Mouse (Mus musculus) embryonic facial prominence, embryonic 13.5 days (tissue): ENCODE data around the gene Gkap1. TPM values are rescaled to one million over a fixed set of nuclear protein-coding genes. Genes with fewer than 3 reads are reported as not detected.

Experiments used
- ATAC-seq: fragments of 200-750 bp; cut with Nextera tagmentation; 2 replicates; pipeline ENCODE4 v1.8.0; 2017; ENCODE audit warnings: low read depth; ENCODE audit not compliant: insufficient number of reproducible peaks, insufficient read depth, low FRiP score, low TSS enrichment
- H3K27ac ChIP-seq: fragments of 300-500 bp; sonication (generic); 2 replicates; pipeline ENCODE4 v1.5.1; 2015; ENCODE audit warnings: moderate library complexity, mild to moderate bottlenecking, inconsistent platforms
- H3K27me3 ChIP-seq: fragments of 300-500 bp; sonication (generic); 2 replicates; pipeline ENCODE4 v1.6.1; 2015; ENCODE audit warnings: mild to moderate bottlenecking, inconsistent platforms
- H3K36me3 ChIP-seq: fragments of 300-500 bp; sonication (generic); 2 replicates; pipeline ENCODE4 v1.6.1; 2015; ENCODE audit warnings: mild to moderate bottlenecking, inconsistent platforms
- H3K4me1 ChIP-seq: fragments of 300-500 bp; sonication (generic); 2 replicates; pipeline ENCODE4 v1.6.1; 2015; ENCODE audit warnings: inconsistent platforms
- H3K4me2 ChIP-seq: fragments of 300-500 bp; sonication (generic); 2 replicates; pipeline ENCODE4 v1.6.1; 2015; ENCODE audit warnings: moderate library complexity, mild to moderate bottlenecking, inconsistent platforms
- H3K4me3 ChIP-seq: fragments of 300-500 bp; sonication (generic); 2 replicates; pipeline ENCODE4 v1.5.1; 2015; ENCODE audit warnings: mild to moderate bottlenecking, inconsistent platforms
- H3K9ac ChIP-seq: fragments of 300-500 bp; sonication (generic); 2 replicates; pipeline ENCODE4 v1.6.1; 2015; ENCODE audit warnings: mild to moderate bottlenecking, inconsistent platforms
- H3K9me3 ChIP-seq: fragments of 300-500 bp; sonication (generic); 2 replicates; pipeline ENCODE4 v1.6.1; 2016; ENCODE audit warnings: inconsistent platforms
- WGBS: fragments of 180-500 bp; shearing (Covaris S2); methylation state at CpG from one replicate; pipeline ENCODE4 v1.1.7; 2015; ENCODE audit warnings: mixed read lengths; 5-methylcytosine and 5-hydroxymethylcytosine counted together
- polyA plus RNA-seq: library from polyadenylated mRNA; unstranded; fragments of >200 nt; fragmentation: Nextera tagmentation; extraction: Ambion mirVana; gene quantifications from 2 replicates; pipeline ENCODE4 v1.2.1, GENCODE M21; 2015

The Gkap1 gene
- polyA plus RNA-seq, 1 experiment from 2014 or later = 24.2 TPM

GRCm38 (mm10) chr13:58201343-58201742 is 74.2 kb downstream of the Gkap1 start:
- Histone ChIP-seq H3K4me2 (no peak overlapping the region), H3K9ac (no peak overlapping the region), H3K4me1 (peaks cover 12% of the 10 kb centered on the region), H3K9me3 (no peaks in the 10 kb centered on the region), H3K36me3 (peaks cover 12% of the 10 kb centered on the region), H3K27me3 (no peaks in the 10 kb centered on the region), H3K4me3 (no peak overlapping the region), H3K27ac (no peak overlapping the region)
- 84% methylated on average over 6 of the region's 6 CpGs for WGBS
- ATAC-seq = no peak

GRCm38 (mm10) chr13:58197981-58198640 is 77.4 kb downstream of the Gkap1 start:
- 91% methylated on average over 7 of the region's 7 CpGs for WGBS
- H3K27ac ChIP-seq = no peak overlapping the region
- H3K9me3 ChIP-seq = no peaks in the 10 kb centered on the region
- no peaks in the 10 kb centered on the region for H3K27me3 ChIP-seq
- peaks cover 12% of the 10 kb centered on the region for H3K4me1 ChIP-seq
- no peak overlapping the region for H3K4me2 ChIP-seq
- no peak overlapping the region for H3K9ac ChIP-seq
- H3K36me3 ChIP-seq = peaks cover 37% of the 10 kb centered on the region
- no peak overlapping the region for H3K4me3 ChIP-seq
- ATAC-seq = no peak

GRCm38 (mm10) chr13:58197211-58197610 is 78.3 kb downstream of the Gkap1 start:
- 86% methylated on average over 3 of the region's 3 CpGs for WGBS
- peaks cover 11% of the 10 kb centered on the region for H3K4me1 ChIP-seq
- no peaks in the 10 kb centered on the region for H3K27me3 ChIP-seq
- peaks cover 45% of the 10 kb centered on the region for H3K36me3 ChIP-seq
- H3K27ac ChIP-seq = no peak overlapping the region
- H3K9ac ChIP-seq = no peak overlapping the region
- ATAC-seq = no peak
- H3K9me3 ChIP-seq = no peaks in the 10 kb centered on the region
- H3K4me3 ChIP-seq = no peak overlapping the region
- H3K4me2 ChIP-seq = no peak overlapping the region

GRCm38 (mm10) chr13:58194908-58195307 is 80.6 kb downstream of the Gkap1 start:
- WGBS = 84% methylated on average over 3 of the region's 3 CpGs
- H3K9me3 ChIP-seq = no peaks in the 10 kb centered on the region
- no peak overlapping the region for H3K9ac ChIP-seq
- peaks cover 4% of the 10 kb centered on the region for H3K4me1 ChIP-seq
- no peak overlapping the region for H3K4me3 ChIP-seq
- H3K27me3 ChIP-seq = no peaks in the 10 kb centered on the region
- no peak for ATAC-seq
- no peak overlapping the region for H3K27ac ChIP-seq
- H3K4me2 ChIP-seq = no peak overlapping the region
- H3K36me3 ChIP-seq = peaks cover 66% of the 10 kb centered on the region

- Histone ChIP-seq H3K9me3 (no peaks in the 10 kb centered on the region), H3K4me3 (no peak overlapping the region), H3K27ac (no peak overlapping the region), H3K4me2 (no peak overlapping the region), H3K4me1 (no peaks in the 10 kb centered on the region), H3K27me3 (no peaks in the 10 kb centered on the region), H3K9ac (no peak overlapping the region), H3K36me3 (peaks cover 75% of the 10 kb centered on the region)
- no peak for ATAC-seq
- 95% methylated on average over 3 of the region's 3 CpGs for WGBS
Measured at GRCm38 (mm10) chr13:58193221-58193620, 82.3 kb downstream of the Gkap1 start.

- H3K36me3 ChIP-seq = peaks cover 73% of the 10 kb centered on the region
- H3K9ac ChIP-seq = no peak overlapping the region
- H3K27me3 ChIP-seq = no peaks in the 10 kb centered on the region
- ATAC-seq = no peak
- no peaks in the 10 kb centered on the region for H3K4me1 ChIP-seq
- H3K9me3 ChIP-seq = no peaks in the 10 kb centered on the region
- H3K4me3 ChIP-seq = no peak overlapping the region
- H3K27ac ChIP-seq = no peak overlapping the region
- WGBS = 90% methylated on average over 6 of the region's 6 CpGs
- no peak overlapping the region for H3K4me2 ChIP-seq
Measured at GRCm38 (mm10) chr13:58192146-58192545, 83.4 kb downstream of the Gkap1 start.

- Histone ChIP-seq H3K4me1 (no peaks in the 10 kb centered on the region), H3K9ac (no peak overlapping the region), H3K36me3 (peaks cover 77% of the 10 kb centered on the region), H3K9me3 (no peaks in the 10 kb centered on the region), H3K27ac (no peak overlapping the region), H3K4me3 (no peak overlapping the region), H3K4me2 (no peak overlapping the region), H3K27me3 (no peaks in the 10 kb centered on the region)
- WGBS = 99% methylated on average over 14 of the region's 14 CpGs
- no peak for ATAC-seq
Measured at GRCm38 (mm10) chr13:58191516-58191915, 84.0 kb downstream of the Gkap1 start.

GRCm38 (mm10) chr13:58189473-58189872 is 86.0 kb downstream of the Gkap1 start:
- 86% methylated on average over 5 of the region's 5 CpGs for WGBS
- Histone ChIP-seq H3K4me2 (no peak overlapping the region), H3K9ac (no peak overlapping the region), H3K4me3 (no peak overlapping the region), H3K36me3 (peaks cover 76% of the 10 kb centered on the region), H3K27me3 (no peaks in the 10 kb centered on the region), H3K4me1 (no peaks in the 10 kb centered on the region), H3K27ac (no peak overlapping the region), H3K9me3 (no peaks in the 10 kb centered on the region)
- no peak for ATAC-seq

- ATAC-seq = no peak
- Histone ChIP-seq H3K27me3 (no peaks in the 10 kb centered on the region), H3K4me1 (no peaks in the 10 kb centered on the region), H3K9ac (no peak overlapping the region), H3K4me2 (no peak overlapping the region), H3K36me3 (peaks cover 71% of the 10 kb centered on the region), H3K4me3 (no peak overlapping the region), H3K27ac (no peak overlapping the region), H3K9me3 (no peaks in the 10 kb centered on the region)
- 56% methylated on average over 4 of the region's 4 CpGs for WGBS
Measured at GRCm38 (mm10) chr13:58188412-58188811, 87.1 kb downstream of the Gkap1 start.

- no peak overlapping the region for H3K4me2 ChIP-seq
- no peak overlapping the region for H3K9ac ChIP-seq
- 90% methylated on average over 3 of the region's 3 CpGs for WGBS
- no peaks in the 10 kb centered on the region for H3K4me1 ChIP-seq
- H3K27ac ChIP-seq = no peak overlapping the region
- ATAC-seq = no peak
- peaks cover 70% of the 10 kb centered on the region for H3K36me3 ChIP-seq
- H3K9me3 ChIP-seq = no peaks in the 10 kb centered on the region
- no peaks in the 10 kb centered on the region for H3K27me3 ChIP-seq
- H3K4me3 ChIP-seq = no peak overlapping the region
Measured at GRCm38 (mm10) chr13:58187751-58188150, 87.7 kb downstream of the Gkap1 start.

GRCm38 (mm10) chr13:58186281-58186680 is 89.2 kb downstream of the Gkap1 start:
- no peaks in the 10 kb centered on the region for H3K27me3 ChIP-seq
- H3K4me1 ChIP-seq = no peaks in the 10 kb centered on the region
- H3K4me3 ChIP-seq = no peak overlapping the region
- peaks cover 65% of the 10 kb centered on the region for H3K36me3 ChIP-seq
- H3K27ac ChIP-seq = no peak overlapping the region
- no peak overlapping the region for H3K9ac ChIP-seq
- ATAC-seq = no peak
- H3K4me2 ChIP-seq = no peak overlapping the region
- 93% methylated on average over 8 of the region's 8 CpGs for WGBS
- no peaks in the 10 kb centered on the region for H3K9me3 ChIP-seq

GRCm38 (mm10) chr13:58184111-58184510 is 91.4 kb downstream of the Gkap1 start:
- H3K27me3 ChIP-seq = no peaks in the 10 kb centered on the region
- H3K4me3 ChIP-seq = no peak overlapping the region
- 90% methylated on average over 3 of the region's 3 CpGs for WGBS
- H3K9ac ChIP-seq = no peak overlapping the region
- H3K36me3 ChIP-seq = peaks cover 64% of the 10 kb centered on the region
- H3K9me3 ChIP-seq = no peaks in the 10 kb centered on the region
- no peak for ATAC-seq
- H3K27ac ChIP-seq = no peak overlapping the region
- H3K4me1 ChIP-seq = no peaks in the 10 kb centered on the region
- no peak overlapping the region for H3K4me2 ChIP-seq
